Mouse (Mus musculus) neutrophil, adult 65 days (primary cell): ENCODE data around the gene Gm11639. TPM values are rescaled to one million over a fixed set of nuclear protein-coding genes. Genes with fewer than 3 reads are reported as not detected.

Experiments
- total RNA-seq: library from RNA; stranded (reverse); gene quantifications from 2 replicates; pipeline ENCODE4 v1.2.4, GENCODE M21; 2023

Gm11639 gene
- not detected in 2 replicates for total RNA-seq

GRCm38 (mm10) chr11:104685548-104685947, at the start of gene Gm11639:
TSS of gene Gm11639 (plus strand) at chr11:104685707.

DNA sequence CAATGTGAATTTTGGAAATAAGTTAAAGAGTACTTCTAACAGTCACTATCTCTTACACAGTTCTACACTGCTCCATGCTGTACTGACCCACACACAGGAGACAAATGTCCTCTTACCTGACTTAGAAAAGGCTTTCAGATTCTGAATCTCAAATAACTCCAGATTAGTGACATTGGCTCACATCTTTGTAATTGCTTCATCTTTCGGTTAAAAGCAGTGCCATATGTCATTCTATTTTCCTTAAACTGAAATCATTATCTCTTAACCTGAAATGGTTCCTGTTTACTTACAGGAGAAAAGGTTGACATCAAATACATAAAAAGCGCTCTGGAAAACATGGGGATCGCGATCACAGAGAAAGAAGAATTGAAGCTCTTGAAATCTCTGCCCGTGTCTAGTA, 377.8 kb downstream of the Gm11639 start, which contains the start of gene Efcab3:
Efcab3 (plus strand) TSS at position 301 of the 400 bp plus-strand sequence.

GRCm38 (mm10) chr11:105125735-105126519, 440.4 kb downstream of the Gm11639 start, which contains the start of gene Mettl2:
TSS of gene Mettl2 (plus strand) at chr11:105126425.

GRCm38 (mm10) chr11:105146593-105146992, 461.1 kb downstream of the Gm11639 start, which contains the start of gene Gm10842:
TSS of gene Gm10842 (plus strand) at chr11:105146893.

Other genes with a start within 250 kb of the Gm11639 start
- gene Kansl1, start 216.8 kb upstream of the Gm11639 start, total RNA-seq, result 56.8 and 68.1 TPM in 2 replicates
- 30.1 and 38.0 TPM in 2 replicates for gene Cdc27, start 135.1 kb upstream of the Gm11639 start, total RNA-seq
- gene Myl4, start 135.0 kb upstream of the Gm11639 start, total RNA-seq, result 1.2 and 4.7 TPM in 2 replicates
- 31.8 and 44.7 TPM in 2 replicates for gene Itgb3, start 77.7 kb upstream of the Gm11639 start, total RNA-seq